Mouse (Mus musculus): ENCODE results near the gene Klhl32. TPM values are rescaled to one million over a fixed set of nuclear protein-coding genes. Genes with fewer than 3 reads are reported as not detected.

Klhl32 gene
- polyA plus RNA-seq, 1 experiment from 2014 or later: 23.5 TPM

DNA sequence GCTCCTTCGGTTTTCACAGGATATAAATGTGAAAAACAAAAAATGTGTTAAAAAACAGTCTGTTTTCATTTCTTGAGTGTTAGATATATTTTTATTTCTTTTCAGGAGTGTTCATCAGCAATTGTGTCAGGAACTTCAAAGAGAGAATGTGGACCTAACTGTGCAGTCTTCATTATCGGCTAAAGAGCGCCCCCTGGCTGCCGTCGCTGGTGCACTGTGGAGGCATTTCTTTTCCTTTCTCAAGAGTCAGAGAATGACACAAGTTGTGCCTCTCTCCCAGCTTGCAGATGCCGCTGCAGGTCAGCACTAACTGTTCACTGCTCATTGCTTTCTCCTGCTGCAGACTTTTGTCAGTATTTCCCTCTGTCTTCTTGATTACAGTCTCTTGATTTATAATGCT lies 276.6 kb downstream of the Klhl32 start:
- Histone ChIP-seq H3K4me3 (no peak overlapping the region), H3K9me3 (no peaks in the 10 kb centered on the region), H3K36me3 (no peaks in the 10 kb centered on the region), H3K4me1 (replicated peaks) (no peaks in the 10 kb centered on the region), H3K4me2 (no peak overlapping the region), H3K9ac (no peak overlapping the region), H3K27ac (replicated peaks) (no peak overlapping the region), H3K27me3 (no peaks in the 10 kb centered on the region)
- ATAC-seq (ENCODE audit: low read depth): peak; percentile 77; the same call in 1 of the 2 replicates
- 21% methylated on average over 6 of the region's 6 CpGs for WGBS

DNA sequence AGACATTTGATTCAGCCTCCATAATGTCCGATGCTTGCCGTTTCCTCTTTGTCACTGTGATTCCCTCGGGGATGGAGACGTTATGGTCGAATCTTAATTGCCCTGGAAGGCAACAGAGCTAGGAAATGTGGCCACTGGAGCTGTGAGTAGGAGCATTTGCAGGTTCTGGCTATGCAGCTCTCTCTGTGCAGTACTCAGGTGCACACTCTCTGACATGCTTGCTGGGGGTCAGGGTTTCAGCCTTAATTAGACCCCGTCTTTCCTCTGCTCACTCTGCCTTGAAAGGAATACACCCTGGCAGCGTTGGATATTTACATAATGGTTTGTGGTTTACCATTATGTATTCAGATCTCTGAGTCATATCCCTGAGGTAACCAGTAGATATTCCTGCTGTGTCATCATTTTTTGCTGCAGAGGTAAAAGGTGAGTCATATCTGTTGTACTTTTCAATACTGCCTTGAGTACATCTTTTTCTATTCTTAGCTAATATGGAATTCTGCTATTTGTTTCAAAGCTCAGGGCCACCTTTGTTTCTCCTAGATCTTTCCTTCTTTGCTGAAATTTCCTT lies 281.9 kb downstream of the Klhl32 start:
- Histone ChIP-seq H3K27me3 (no peaks in the 10 kb centered on the region), H3K4me1 (replicated peaks) (peaks cover 5% of the 10 kb centered on the region; the same call in 1 of the 2 replicates), H3K9me3 (no peaks in the 10 kb centered on the region), H3K36me3 (no peaks in the 10 kb centered on the region), H3K9ac (no peak overlapping the region), H3K27ac (replicated peaks) (no peak overlapping the region), H3K4me2 (no peak overlapping the region), H3K4me3 (no peak overlapping the region)
- 50% methylated on average over 7 of the region's 7 CpGs for WGBS
- ATAC-seq (ENCODE audit: low read depth): no peak

DNA sequence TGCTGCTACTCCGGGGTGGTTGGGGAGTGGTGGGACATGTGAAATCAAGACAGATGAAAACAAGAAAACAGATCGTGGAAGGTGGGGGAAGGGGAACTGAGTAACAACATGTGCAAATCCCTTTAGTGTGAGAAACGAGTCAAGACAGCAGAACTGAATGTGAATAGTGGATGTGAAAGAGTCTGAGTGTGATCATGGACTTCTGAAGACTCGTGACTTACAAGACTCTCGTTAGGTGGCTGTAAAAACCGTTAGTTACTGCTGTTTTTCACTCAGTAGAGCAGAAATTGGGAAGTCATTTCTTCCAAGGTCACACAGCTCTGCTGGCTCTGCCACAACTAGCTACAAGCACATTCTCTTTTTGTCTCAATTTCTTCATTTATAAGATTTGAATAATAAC lies 282.9 kb downstream of the Klhl32 start:
- no peaks in the 10 kb centered on the region for H3K36me3 ChIP-seq
- no peak overlapping the region for H3K9ac ChIP-seq
- no peak overlapping the region for H3K4me2 ChIP-seq
- no peaks in the 10 kb centered on the region for H3K9me3 ChIP-seq
- H3K27me3 ChIP-seq: no peaks in the 10 kb centered on the region
- peaks cover 5% of the 10 kb centered on the region; the same call in 1 of the 2 replicates for H3K4me1 ChIP-seq (replicated peaks)
- no peak for ATAC-seq (ENCODE audit: low read depth)
- 71% methylated on average over 6 of the region's 6 CpGs for WGBS
- H3K27ac ChIP-seq (replicated peaks): no peak overlapping the region
- no peak overlapping the region for H3K4me3 ChIP-seq

Other genes starting within 250 kb of the Klhl32 start
- gene Ndufaf4, start 47.0 kb upstream of the Klhl32 start, polyA plus RNA-seq (2015; fragmentation: Nextera tagmentation; extraction: Ambion mirVana): 63.0 and 67.0 TPM in 2 replicates
- 1.5 and 1.6 TPM in 2 replicates for gene Gpr63, start 115.3 kb upstream of the Klhl32 start, polyA plus RNA-seq (2015; fragmentation: Nextera tagmentation; extraction: Ambion mirVana)